Mouse (Mus musculus) lung, postnatal 0 days (tissue): ENCODE measurements around the gene Defb35.
"Not testable (repeated sequence)": the region's sequence is repeated elsewhere in the genome, so short reads cannot be mapped to it uniquely, and the experiment has no call there.

Experiments
- CTCF ChIP-seq: IDR thresholded peaks from 2 replicates; pipeline ENCODE4 v1.5.1; 2016; ENCODE audit warnings: antibody characterized with exemption, mild to moderate bottlenecking
- EP300 ChIP-seq: IDR thresholded peaks from 2 replicates; pipeline ENCODE4 v1.6.1; 2016; ENCODE audit warnings: antibody characterized with exemption, mild to moderate bottlenecking, control low read depth

DNA sequence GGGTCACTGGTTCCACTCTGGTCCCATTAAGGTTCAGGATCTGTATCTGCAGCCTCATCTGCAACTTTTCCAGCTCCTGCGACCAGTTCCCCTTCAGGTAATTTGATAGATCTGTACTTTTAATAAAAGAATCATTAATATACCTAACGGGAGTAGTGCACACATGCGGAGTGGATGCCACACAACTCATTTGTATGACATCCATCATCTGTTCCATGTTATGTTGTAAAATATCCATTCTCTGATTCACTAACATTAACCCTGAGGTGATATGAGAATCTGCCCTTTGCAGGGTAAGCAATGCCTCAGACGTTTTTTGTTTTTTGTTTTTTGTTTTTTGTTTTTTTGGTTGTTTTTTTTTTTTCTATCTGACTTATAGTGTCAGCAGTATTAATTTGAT, at the start of gene Defb35:
- not testable (repeated sequence) for TF ChIP-seq CTCF, EP300
